Mouse (Mus musculus): ENCODE data around the gene Inpp1. TPM values are rescaled to one million over a fixed set of nuclear protein-coding genes. Genes with fewer than 3 reads are reported as not detected.

The Inpp1 gene
- polyA plus RNA-seq, 1 experiment from 2014 or later = 36.8 TPM

DNA sequence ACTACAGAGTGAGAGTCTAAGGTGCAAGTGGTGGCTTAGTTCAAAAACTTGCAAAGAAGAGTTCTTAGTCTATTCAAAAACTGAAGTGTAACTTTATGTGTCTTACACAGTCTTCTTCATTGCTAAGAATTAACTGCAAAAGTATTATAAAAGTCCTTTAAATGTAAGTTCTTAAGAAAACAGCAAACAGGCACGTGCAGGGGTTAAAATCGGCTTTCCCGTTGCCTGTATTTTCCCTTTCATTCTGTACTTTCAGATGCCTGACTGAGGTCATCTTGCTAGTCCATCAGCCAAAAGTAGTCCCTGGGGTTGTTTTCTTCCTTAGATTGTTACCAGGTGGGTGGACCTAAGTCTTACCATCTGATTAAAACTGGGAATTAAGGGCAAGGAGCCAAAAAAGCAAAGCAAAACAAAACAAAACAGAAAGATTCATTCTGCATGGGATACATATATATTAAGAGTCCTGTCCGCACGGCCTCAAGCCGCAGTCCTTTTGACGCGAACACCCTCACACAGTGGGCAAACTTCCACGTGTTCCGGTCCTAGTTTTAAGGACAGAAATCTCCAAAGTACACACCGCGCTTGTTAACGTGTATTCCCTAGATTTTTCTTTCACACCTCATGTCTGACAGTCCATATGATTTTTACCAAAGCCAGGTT, 1.1 kb downstream of the Inpp1 start:
- peak overlapping the region; percentile 77 for H3K4me3 ChIP-seq
- 56% methylated on average over 13 of the region's 13 CpGs for WGBS
- no peaks in the 10 kb centered on the region for H3K9me3 ChIP-seq
- no peaks in the 10 kb centered on the region; the same call in 1 of the 2 replicates for H3K36me3 ChIP-seq (replicated peaks)
- peak overlapping the region; percentile 95 for H3K9ac ChIP-seq
- H3K27me3 ChIP-seq (replicated peaks) = no peaks in the 10 kb centered on the region
- H3K4me2 ChIP-seq = peak overlapping the region; percentile 82
- H3K27ac ChIP-seq = peak overlapping the region; percentile 91
- peaks cover 23% of the 10 kb centered on the region for H3K4me1 ChIP-seq
- peak; percentile 42 for ATAC-seq (replicated peaks)

DNA sequence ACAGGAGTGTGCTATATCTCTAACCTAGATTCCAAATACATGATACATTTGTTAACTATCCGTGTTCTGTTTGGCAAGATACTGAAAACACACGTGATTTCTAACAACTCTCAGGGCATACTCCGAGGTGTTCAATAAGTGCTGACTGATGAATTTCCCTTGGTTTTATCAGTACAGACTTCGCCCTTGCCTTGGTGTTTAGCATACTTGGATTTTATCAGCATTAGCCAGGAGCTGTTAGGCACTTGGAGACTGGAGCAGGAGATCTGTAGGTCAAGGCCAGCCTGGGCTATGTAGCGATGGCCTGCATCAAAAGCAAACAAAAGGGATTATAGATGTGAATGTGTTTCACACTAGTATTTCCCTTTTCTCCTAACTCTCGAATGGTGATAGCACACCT, 9.0 kb downstream of the Inpp1 start:
- no peaks in the 10 kb centered on the region for H3K4me1 ChIP-seq
- H3K36me3 ChIP-seq (replicated peaks) = no peaks in the 10 kb centered on the region; the same call in 1 of the 2 replicates
- no peak overlapping the region for H3K4me2 ChIP-seq
- H3K27me3 ChIP-seq (replicated peaks) = no peaks in the 10 kb centered on the region
- H3K9me3 ChIP-seq = no peaks in the 10 kb centered on the region
- no peak overlapping the region for H3K27ac ChIP-seq
- no peak overlapping the region for H3K4me3 ChIP-seq
- WGBS = 91% methylated on average over 6 of the region's 6 CpGs
- no peak overlapping the region for H3K9ac ChIP-seq
- ATAC-seq (replicated peaks) = no peak

DNA sequence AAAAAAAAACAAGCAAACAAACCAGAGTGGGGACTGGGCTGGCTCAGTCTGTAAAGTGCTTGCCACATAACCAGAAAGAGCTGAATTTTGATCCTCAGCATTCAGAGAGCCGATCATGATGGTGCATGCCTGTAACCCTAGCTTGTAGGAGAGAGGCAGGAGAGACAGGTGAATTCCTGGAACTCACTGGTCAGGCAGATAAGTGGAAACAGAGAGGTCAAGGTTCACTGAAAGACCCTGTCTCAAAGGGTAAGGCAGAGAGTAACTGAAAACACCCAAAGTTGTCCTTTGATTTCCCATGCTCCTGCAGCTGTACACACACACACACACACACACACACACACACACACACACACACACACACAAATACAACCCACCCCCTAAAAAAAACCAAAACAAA, 12.4 kb downstream of the Inpp1 start:
- H3K4me3 ChIP-seq = no peak overlapping the region
- 93% methylated on average over 1 of the region's 1 CpGs for WGBS
- no peak for ATAC-seq (replicated peaks)
- H3K9ac ChIP-seq = no peak overlapping the region
- no peaks in the 10 kb centered on the region for H3K27me3 ChIP-seq (replicated peaks)
- no peak overlapping the region for H3K4me2 ChIP-seq
- no peak overlapping the region for H3K27ac ChIP-seq
- no peaks in the 10 kb centered on the region for H3K4me1 ChIP-seq
- H3K36me3 ChIP-seq (replicated peaks) = no peaks in the 10 kb centered on the region
- H3K9me3 ChIP-seq = no peaks in the 10 kb centered on the region

DNA sequence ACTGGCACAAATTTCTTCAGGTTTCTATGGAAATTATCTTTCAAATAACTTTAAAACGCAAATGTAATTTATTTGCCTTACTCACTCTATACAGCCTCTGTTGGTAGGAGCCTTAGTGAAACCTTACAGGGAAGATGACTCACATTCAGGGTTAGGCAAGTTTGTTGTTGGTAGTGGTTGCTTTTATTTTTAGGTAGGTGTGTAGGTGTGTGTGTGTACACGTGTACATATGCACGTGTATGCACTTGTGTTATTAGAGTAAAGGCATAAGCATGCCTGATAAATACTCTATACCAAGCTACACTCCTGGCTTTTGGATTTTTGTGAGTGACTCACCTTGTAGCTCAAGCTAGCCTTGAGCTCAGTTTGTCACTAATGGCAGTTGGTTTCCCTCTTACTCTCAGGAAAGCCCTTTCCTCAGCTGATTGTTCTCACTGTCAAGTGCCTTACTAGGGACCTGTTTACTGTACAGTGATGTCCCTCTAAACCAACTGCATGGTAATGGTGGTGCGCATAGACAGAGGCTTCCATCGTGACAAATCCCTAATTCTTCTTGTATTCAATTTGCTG, 15.0 kb downstream of the Inpp1 start:
- no peaks in the 10 kb centered on the region for H3K36me3 ChIP-seq (replicated peaks)
- no peak overlapping the region for H3K4me2 ChIP-seq
- H3K4me1 ChIP-seq = no peaks in the 10 kb centered on the region
- no peak for ATAC-seq (replicated peaks)
- no peaks in the 10 kb centered on the region for H3K9me3 ChIP-seq
- no peak overlapping the region for H3K9ac ChIP-seq
- no peak overlapping the region for H3K27ac ChIP-seq
- no peak overlapping the region for H3K4me3 ChIP-seq
- no peaks in the 10 kb centered on the region for H3K27me3 ChIP-seq (replicated peaks)
- WGBS = 89% methylated on average over 5 of the region's 5 CpGs

DNA sequence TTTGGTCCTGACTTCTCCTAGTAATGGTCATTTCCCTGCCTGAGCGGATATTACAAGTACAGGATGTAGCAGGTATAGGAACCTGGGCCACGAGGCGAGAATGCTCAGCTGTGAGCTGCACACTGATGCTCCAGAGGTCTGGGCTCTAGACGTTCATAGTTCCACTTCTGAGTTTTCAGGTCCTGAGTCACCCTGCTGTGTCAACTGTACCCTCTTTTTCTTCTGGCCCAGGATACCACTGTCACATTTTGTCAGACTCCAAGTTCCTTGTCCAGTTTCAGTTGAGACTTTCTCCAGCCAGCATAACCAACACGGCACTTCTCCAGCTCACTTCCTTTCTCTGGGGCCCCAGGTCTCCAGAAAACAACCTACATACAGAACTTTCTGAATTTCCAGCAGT, 15.8 kb downstream of the Inpp1 start:
- no peak overlapping the region for H3K4me2 ChIP-seq
- H3K9me3 ChIP-seq = no peaks in the 10 kb centered on the region
- no peak for ATAC-seq (replicated peaks)
- H3K36me3 ChIP-seq (replicated peaks) = no peaks in the 10 kb centered on the region
- 83% methylated on average over 5 of the region's 5 CpGs for WGBS
- H3K27ac ChIP-seq = no peak overlapping the region
- no peaks in the 10 kb centered on the region for H3K27me3 ChIP-seq (replicated peaks)
- no peaks in the 10 kb centered on the region for H3K4me1 ChIP-seq
- no peak overlapping the region for H3K4me3 ChIP-seq
- H3K9ac ChIP-seq = no peak overlapping the region

DNA sequence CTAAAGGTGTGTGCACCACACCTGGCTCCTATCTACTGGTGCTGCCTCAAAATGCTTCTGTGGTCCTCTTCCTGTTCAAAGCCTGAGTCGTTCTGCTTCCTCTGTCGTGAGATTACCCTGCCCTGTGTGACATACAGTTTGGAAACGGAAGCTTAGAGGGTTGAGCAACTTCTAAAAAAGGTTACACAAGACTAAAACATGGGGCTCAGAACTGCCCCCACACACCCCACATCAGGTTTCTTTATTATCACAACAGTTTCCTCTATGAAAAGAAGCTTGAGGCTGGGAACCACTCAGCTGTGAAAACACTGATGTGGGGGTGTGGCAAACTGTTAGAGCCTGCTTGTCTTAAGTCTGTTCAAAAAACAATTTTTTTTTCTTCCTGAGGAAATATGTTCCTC, 17.1 kb downstream of the Inpp1 start:
- no peaks in the 10 kb centered on the region for H3K27me3 ChIP-seq (replicated peaks)
- 0 out of 2 replicates have a peak, but pooled peaks cover 3% of the 10 kb centered on the region for H3K36me3 ChIP-seq (replicated peaks)
- no peaks in the 10 kb centered on the region for H3K9me3 ChIP-seq
- H3K4me2 ChIP-seq = no peak overlapping the region
- H3K4me3 ChIP-seq = no peak overlapping the region
- no peak overlapping the region for H3K27ac ChIP-seq
- H3K9ac ChIP-seq = no peak overlapping the region
- no peaks in the 10 kb centered on the region for H3K4me1 ChIP-seq
- ATAC-seq (replicated peaks) = no peak
- 74% methylated on average over 3 of the region's 3 CpGs for WGBS

DNA sequence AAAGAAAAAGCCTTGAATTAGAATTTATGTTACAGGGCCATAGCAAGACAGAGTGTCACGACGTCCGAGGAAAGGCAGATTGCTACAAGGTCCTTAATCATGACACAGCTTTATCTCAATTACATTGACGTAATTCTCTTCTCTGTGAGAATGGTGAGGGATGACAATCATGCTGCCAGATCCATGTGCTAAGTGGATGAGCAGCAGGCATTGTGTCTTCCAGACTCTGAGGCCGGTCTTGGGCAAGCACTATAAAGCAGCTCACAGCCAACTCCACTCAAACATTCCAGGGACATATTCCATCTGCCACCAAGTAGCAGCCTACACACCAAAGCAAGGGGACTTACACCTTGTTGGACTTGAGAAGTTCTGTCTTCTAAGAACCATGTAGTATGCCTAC, 17.7 kb downstream of the Inpp1 start:
- no peak overlapping the region for H3K9ac ChIP-seq

DNA sequence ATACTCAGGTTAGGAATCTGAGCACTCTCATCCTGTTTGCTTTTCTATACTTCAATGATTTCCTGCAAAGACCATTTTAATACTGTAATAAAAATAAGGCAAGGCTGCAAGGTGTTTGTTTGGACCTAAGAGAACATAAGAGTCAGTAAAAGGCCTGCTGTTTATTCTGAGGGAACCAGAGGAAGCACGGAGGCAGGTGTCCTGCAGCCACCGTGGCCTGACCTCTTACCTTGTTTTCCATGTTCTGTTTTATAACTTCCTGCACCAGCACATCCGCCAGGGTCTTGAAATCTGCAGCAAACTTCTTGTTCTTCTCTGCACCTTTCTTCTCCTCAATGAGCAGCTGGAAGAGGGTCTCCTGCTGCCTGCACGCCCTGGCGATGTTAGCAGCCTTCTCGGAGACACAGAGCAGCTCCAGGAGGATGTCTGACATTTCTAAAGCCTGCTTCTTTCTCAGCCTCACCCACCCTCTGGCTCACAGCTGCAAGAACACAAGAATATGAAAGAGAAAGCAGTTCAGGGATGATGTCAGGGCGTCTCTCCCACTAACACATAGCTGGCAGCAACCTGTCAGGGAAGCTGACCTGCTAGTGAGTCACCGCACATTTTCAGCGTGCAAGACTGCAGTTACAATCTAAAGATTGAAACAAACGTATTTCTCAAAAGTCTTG, 18.3 kb downstream of the Inpp1 start:
- Histone ChIP-seq H3K27ac (no peak overlapping the region), H3K4me2 (no peak overlapping the region), H3K27me3 (replicated peaks) (no peaks in the 10 kb centered on the region), H3K9me3 (no peaks in the 10 kb centered on the region), H3K36me3 (replicated peaks) (0 out of 2 replicates have a peak, but pooled peaks cover 3% of the 10 kb centered on the region), H3K9ac (no peak overlapping the region), H3K4me1 (no peaks in the 10 kb centered on the region), H3K4me3 (no peak overlapping the region)
- WGBS = 76% methylated on average over 10 of the region's 10 CpGs
- ATAC-seq (replicated peaks) = 0 out of 2 replicates have a peak, but pooled peaks have one; percentile 33

More for the DNA sequence above, 17.7 kb downstream of the Inpp1 start:
- Histone ChIP-seq H3K27me3 (replicated peaks) (no peaks in the 10 kb centered on the region), H3K36me3 (replicated peaks) (0 out of 2 replicates have a peak, but pooled peaks cover 3% of the 10 kb centered on the region), H3K4me1 (no peaks in the 10 kb centered on the region), H3K4me2 (no peak overlapping the region), H3K9me3 (no peaks in the 10 kb centered on the region), H3K27ac (no peak overlapping the region), H3K4me3 (no peak overlapping the region)
- no peak for ATAC-seq (replicated peaks)
- 74% methylated on average over 5 of the region's 5 CpGs for WGBS

DNA sequence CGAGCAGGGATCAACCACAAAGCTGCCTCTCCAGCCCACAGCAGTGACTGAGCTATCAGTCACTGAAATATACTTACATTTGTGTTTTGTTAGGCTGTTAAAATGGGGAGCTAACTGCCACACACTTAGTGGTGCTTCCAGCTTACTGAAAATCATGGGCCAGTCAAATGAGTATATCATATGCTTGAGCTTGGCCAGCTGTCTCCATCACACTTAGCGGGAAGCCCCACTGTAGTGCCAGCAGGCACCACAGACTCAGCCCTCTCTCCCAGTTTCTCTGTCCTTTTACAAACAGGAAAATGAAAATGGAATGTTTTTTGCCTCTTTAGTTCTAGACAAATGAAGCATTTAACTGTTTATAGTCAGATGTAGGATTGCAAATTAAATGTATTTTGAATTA, 21.6 kb downstream of the Inpp1 start:
- no peaks in the 10 kb centered on the region for H3K4me1 ChIP-seq
- H3K36me3 ChIP-seq (replicated peaks) = peaks cover 5% of the 10 kb centered on the region; the same call in 1 of the 2 replicates
- H3K27me3 ChIP-seq (replicated peaks) = no peaks in the 10 kb centered on the region
- WGBS = 90% methylated on average over 2 of the region's 2 CpGs
- no peak overlapping the region for H3K4me3 ChIP-seq
- no peak overlapping the region for H3K27ac ChIP-seq
- no peak overlapping the region for H3K4me2 ChIP-seq
- H3K9ac ChIP-seq = no peak overlapping the region
- no peaks in the 10 kb centered on the region for H3K9me3 ChIP-seq
- ATAC-seq (replicated peaks) = no peak

DNA sequence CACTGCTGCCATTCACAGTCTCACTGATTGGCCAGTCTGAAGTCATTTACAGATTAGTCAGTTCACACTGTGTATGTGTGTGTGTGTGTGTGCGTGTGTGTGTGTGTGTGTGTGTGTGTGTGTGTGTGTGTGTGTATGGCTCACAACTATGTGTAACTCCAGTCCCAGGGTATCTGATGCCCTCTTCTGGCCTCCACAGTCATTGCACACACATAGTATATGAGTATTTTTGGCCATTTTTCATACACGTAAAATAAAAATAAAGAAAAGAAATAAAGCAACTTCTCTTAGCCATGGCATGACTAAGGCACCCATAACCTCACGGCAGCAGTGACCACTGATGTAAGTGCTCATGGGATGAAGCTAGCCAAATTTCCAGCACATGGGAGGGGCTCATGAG, 23.8 kb downstream of the Inpp1 start:
- Histone ChIP-seq H3K4me1 (no peaks in the 10 kb centered on the region), H3K4me3 (no peak overlapping the region), H3K9ac (no peak overlapping the region), H3K27me3 (replicated peaks) (no peaks in the 10 kb centered on the region), H3K9me3 (no peaks in the 10 kb centered on the region), H3K4me2 (no peak overlapping the region), H3K27ac (no peak overlapping the region), H3K36me3 (replicated peaks) (peaks cover 10% of the 10 kb centered on the region; the same call in 1 of the 2 replicates)
- no peak for ATAC-seq (replicated peaks)
- 90% methylated on average over 3 of the region's 3 CpGs for WGBS

DNA sequence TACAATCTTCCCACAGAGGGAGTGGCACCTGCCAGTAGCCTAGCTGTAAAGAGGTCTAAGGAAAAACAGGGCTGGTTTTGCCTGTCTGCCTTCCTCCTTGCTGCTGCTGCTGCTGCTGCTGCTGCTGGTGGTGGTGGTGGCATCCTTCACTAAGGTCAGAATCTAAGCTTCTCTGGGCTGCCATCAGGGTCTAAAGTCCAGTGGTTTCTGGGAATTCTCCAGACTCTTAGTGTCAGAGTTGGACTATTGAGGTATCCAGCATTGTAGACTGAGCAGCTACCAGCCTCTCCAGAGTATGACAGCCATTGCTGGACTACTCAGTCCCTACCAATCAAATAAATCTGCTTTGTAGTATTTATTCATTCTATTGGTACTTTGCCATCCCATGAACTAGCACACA, 24.8 kb downstream of the Inpp1 start:
- no peak for ATAC-seq (replicated peaks)
- H3K27me3 ChIP-seq (replicated peaks) = no peaks in the 10 kb centered on the region
- no peak overlapping the region for H3K4me2 ChIP-seq
- no peak overlapping the region for H3K27ac ChIP-seq
- H3K36me3 ChIP-seq (replicated peaks) = peaks cover 13% of the 10 kb centered on the region; the same call in 1 of the 2 replicates
- no peaks in the 10 kb centered on the region for H3K4me1 ChIP-seq
- H3K9me3 ChIP-seq = no peaks in the 10 kb centered on the region
- no peak overlapping the region for H3K9ac ChIP-seq
- H3K4me3 ChIP-seq = no peak overlapping the region

DNA sequence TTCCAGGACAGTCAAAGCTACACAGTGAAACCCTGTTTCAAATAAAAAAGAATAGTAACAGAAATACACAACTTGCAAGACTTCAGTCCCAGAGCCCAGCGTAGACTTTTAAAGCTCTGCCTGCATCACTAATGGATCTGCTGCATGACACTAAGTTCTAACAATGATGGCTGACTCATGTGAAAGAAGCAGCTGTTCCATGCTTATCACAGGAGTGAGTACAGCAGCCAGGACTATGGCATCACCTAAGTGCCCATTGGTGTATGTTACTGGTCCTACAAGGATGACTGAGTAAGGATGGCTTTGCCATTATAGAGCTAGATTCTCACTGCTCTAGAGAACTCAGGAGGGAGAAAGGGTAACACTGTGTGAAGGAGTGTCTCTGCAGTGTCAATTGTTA, 30.2 kb downstream of the Inpp1 start:
- Histone ChIP-seq H3K4me3 (no peak overlapping the region), H3K36me3 (replicated peaks) (peaks cover 7% of the 10 kb centered on the region; the same call in 1 of the 2 replicates), H3K9me3 (no peaks in the 10 kb centered on the region), H3K27ac (no peak overlapping the region), H3K4me2 (no peak overlapping the region), H3K9ac (no peak overlapping the region), H3K27me3 (replicated peaks) (no peaks in the 10 kb centered on the region), H3K4me1 (no peaks in the 10 kb centered on the region)
- 93% methylated on average over 1 of the region's 1 CpGs for WGBS
- no peak for ATAC-seq (replicated peaks)
